Mouse (Mus musculus) liver, embryonic 15.5 days (tissue): ENCODE results near the gene Gm960. TPM values are rescaled to one million over a fixed set of nuclear protein-coding genes. Genes with fewer than 3 reads are reported as not detected.

Experiments
- ATAC-seq: fragments of 200-750 bp; cut with Nextera tagmentation; 2 replicates; pipeline ENCODE4 v1.8.0; 2017; ENCODE audit warnings: moderate number of reproducible peaks, mild to moderate bottlenecking, moderate library complexity; ENCODE audit not compliant: insufficient read depth
- H3K27ac ChIP-seq: fragments of 300-500 bp; sonication (generic); replicated peaks from 2 replicates; pipeline ENCODE4 v1.5.1; 2015; ENCODE audit warnings: mild to moderate bottlenecking, inconsistent platforms
- H3K27me3 ChIP-seq: fragments of 300-500 bp; sonication (generic); 2 replicates; pipeline ENCODE4 v1.6.1; 2015; ENCODE audit warnings: mild to moderate bottlenecking, inconsistent platforms
- H3K36me3 ChIP-seq: fragments of 300-500 bp; sonication (generic); replicated peaks from 2 replicates; pipeline ENCODE4 v1.6.1; 2015; ENCODE audit warnings: moderate library complexity, mild to moderate bottlenecking, inconsistent platforms
- H3K4me1 ChIP-seq: fragments of 300-500 bp; sonication (generic); replicated peaks from 2 replicates; pipeline ENCODE4 v1.6.1; 2015; ENCODE audit warnings: inconsistent platforms
- H3K4me2 ChIP-seq: fragments of 300-500 bp; sonication (generic); 2 replicates; pipeline ENCODE4 v1.6.1; 2015; ENCODE audit warnings: moderate library complexity, mild to moderate bottlenecking, inconsistent platforms
- H3K4me3 ChIP-seq: fragments of 300-500 bp; sonication (generic); replicated peaks from 2 replicates; pipeline ENCODE4 v1.5.1; 2015; ENCODE audit warnings: mild to moderate bottlenecking, inconsistent platforms
- H3K9ac ChIP-seq: fragments of 300-500 bp; sonication (generic); 2 replicates; pipeline ENCODE4 v1.6.1; 2015; ENCODE audit warnings: moderate library complexity, mild to moderate bottlenecking, inconsistent platforms
- H3K9me3 ChIP-seq: fragments of 300-500 bp; sonication (generic); replicated peaks from 2 replicates; pipeline ENCODE4 v1.6.1; 2016; ENCODE audit warnings: inconsistent platforms
- WGBS: fragments of 180-500 bp; shearing (Covaris S2); methylation state at CpG from one replicate; pipeline ENCODE4 v1.1.7; 2015; ENCODE audit warnings: mixed read lengths; ENCODE audit not compliant: insufficient replicate concordance; 5-methylcytosine and 5-hydroxymethylcytosine counted together
- polyA plus RNA-seq: library from polyadenylated mRNA; unstranded; fragments of >200 nt; fragmentation: Nextera tagmentation; extraction: Ambion mirVana; gene quantifications from 2 replicates; pipeline ENCODE4 v1.2.1, GENCODE M21; 2015

Gm960 gene
- polyA plus RNA-seq, 1 experiment from 2014 or later: 0.40 TPM

DNA sequence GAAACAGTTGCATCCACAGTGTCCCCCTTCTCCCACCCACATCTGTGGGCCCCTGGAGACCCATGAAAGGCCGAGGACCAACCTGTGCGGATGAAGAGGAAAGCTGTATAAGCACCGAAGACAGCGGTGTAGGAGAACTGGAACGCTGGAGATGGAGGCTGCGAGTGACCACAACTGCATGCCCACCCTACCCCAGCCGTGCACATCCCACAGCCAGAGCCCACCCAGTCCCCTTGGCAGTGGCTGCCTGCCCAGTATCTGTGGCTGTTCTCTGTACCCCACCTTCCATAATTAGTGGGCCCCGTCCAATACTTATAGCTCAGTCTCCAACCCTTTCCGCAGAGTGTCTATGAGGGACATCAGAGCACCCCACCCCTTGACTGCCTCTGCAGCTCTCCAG, 75.0 kb downstream of the Gm960 start:
- H3K4me3 ChIP-seq: no peak overlapping the region
- no peaks in the 10 kb centered on the region for H3K27me3 ChIP-seq
- ATAC-seq: no peak
- H3K9ac ChIP-seq: no peak overlapping the region
- H3K27ac ChIP-seq: no peak overlapping the region
- no peaks in the 10 kb centered on the region for H3K9me3 ChIP-seq
- H3K4me1 ChIP-seq: peaks cover 37% of the 10 kb centered on the region
- WGBS: 89% methylated on average over 9 of the region's 9 CpGs
- no peak overlapping the region for H3K4me2 ChIP-seq
- H3K36me3 ChIP-seq: peaks cover 51% of the 10 kb centered on the region

DNA sequence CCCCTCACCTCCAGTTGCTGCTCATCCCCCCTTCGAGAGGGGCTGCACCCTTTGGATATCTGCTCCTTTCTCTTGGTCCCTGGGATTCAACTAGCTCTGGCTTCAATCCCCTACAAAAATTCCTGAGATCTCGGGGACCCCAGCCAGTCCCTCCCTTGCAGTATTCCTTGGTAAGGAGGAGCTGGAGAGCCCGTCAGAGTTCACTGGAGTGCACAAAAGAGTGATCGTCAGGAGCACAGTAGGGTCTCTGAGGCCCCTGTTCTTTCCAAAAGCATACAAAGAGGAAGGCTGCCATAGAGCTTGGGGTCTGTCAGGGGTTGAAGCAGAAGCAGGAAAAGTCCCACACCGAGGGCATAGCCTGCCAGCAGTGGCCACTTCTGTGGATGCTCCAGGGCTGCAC, 75.7 kb downstream of the Gm960 start:
- Histone ChIP-seq H3K4me2 (no peak overlapping the region), H3K27me3 (0 out of 2 replicates have a peak, but pooled peaks cover 2% of the 10 kb centered on the region), H3K9ac (no peak overlapping the region), H3K27ac (no peak overlapping the region), H3K36me3 (peaks cover 55% of the 10 kb centered on the region), H3K9me3 (no peaks in the 10 kb centered on the region), H3K4me3 (no peak overlapping the region), H3K4me1 (peaks cover 31% of the 10 kb centered on the region)
- WGBS: 74% methylated on average over 5 of the region's 5 CpGs
- ATAC-seq: no peak

DNA sequence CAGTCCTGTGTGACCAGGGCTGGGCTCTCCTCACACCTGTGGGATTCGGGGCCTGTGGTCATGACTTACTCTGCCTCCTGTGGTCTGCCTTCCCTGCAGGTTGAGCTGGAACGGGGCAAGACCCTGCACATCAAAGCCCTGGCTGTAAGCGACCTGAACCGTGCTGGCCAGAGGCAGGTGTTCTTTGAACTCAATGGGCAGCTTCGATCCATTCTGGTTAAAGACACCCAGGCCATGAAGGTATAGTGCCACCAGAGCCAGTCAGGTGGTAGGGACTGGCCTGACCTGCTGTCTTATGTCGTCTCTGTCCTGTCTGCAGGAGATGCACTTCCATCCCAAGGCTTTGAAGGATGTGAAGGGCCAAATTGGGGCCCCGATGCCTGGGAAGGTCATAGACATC, 77.7 kb downstream of the Gm960 start:
- no peak for ATAC-seq
- Histone ChIP-seq H3K9ac (no peak overlapping the region), H3K27ac (no peak overlapping the region), H3K27me3 (peaks cover 22% of the 10 kb centered on the region), H3K4me3 (no peak overlapping the region), H3K36me3 (peaks cover 55% of the 10 kb centered on the region), H3K4me2 (no peak overlapping the region), H3K4me1 (peaks cover 26% of the 10 kb centered on the region), H3K9me3 (no peaks in the 10 kb centered on the region)
- WGBS: 81% methylated on average over 7 of the region's 7 CpGs

DNA sequence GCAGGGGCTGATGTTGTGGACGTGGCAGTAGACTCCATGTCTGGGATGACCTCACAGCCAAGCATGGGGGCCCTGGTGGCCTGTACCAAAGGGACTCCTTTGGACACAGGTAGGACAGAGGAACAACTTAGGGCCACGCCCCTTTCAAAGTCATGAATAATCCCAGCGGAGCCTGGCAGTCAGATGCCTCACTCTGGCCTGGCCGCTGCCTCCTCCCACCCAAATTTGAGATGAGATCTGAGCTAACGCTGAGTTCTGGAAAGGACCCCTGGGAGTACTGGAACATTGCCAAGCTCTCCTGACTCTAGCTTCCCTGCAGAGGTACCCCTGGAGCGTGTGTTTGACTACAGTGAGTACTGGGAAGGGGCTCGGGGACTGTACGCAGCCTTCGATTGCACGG, 79.0 kb downstream of the Gm960 start:
- Histone ChIP-seq H3K27ac (no peak overlapping the region), H3K27me3 (peaks cover 35% of the 10 kb centered on the region), H3K4me2 (no peak overlapping the region), H3K9me3 (no peaks in the 10 kb centered on the region), H3K9ac (no peak overlapping the region), H3K36me3 (peaks cover 55% of the 10 kb centered on the region), H3K4me1 (peaks cover 31% of the 10 kb centered on the region), H3K4me3 (no peak overlapping the region)
- no peak for ATAC-seq
- 82% methylated on average over 10 of the region's 10 CpGs for WGBS

DNA sequence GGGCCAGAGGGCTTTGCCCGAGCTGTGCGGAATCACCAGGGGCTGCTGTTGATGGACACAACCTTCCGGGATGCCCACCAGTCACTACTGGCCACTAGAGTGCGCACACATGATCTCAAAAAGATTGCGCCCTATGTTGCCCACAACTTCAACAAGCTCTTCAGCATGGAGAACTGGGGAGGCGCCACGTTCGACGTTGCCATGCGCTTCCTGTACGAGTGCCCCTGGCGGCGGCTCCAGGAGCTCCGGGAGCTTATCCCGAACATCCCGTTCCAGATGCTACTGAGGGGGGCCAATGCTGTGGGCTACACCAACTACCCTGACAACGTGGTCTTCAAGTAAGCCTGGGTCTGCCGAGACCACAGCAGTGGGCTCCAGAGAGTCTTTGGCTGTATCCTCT, 80.3 kb downstream of the Gm960 start:
- ATAC-seq: no peak
- no peak overlapping the region for H3K4me2 ChIP-seq
- H3K9ac ChIP-seq: no peak overlapping the region
- H3K27me3 ChIP-seq: peaks cover 44% of the 10 kb centered on the region
- H3K4me3 ChIP-seq: no peak overlapping the region
- no peak overlapping the region for H3K27ac ChIP-seq
- peaks cover 50% of the 10 kb centered on the region for H3K36me3 ChIP-seq
- peaks cover 33% of the 10 kb centered on the region for H3K4me1 ChIP-seq
- no peaks in the 10 kb centered on the region for H3K9me3 ChIP-seq
- 44% methylated on average over 18 of the region's 18 CpGs for WGBS

DNA sequence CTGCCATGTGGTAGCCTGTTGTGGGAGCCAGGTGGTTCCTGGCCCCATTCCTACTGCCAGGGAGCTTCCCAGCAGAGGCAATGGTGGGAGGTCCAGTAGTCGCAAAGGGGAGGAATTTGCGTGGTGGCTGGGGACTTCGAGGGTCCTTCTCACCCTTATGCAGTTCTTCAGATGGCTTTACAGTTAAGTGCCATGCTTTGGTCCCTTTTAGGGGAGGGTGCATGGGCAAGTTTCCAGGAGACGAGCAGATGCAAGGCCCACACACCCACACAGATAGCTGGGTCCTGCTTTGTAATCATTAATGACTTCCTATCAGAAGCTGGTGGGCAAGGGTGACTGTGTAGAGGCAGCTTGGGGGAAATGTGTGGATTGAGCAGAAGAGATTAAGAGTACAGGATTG, 81.9 kb downstream of the Gm960 start:
- H3K4me3 ChIP-seq: no peak overlapping the region

DNA sequence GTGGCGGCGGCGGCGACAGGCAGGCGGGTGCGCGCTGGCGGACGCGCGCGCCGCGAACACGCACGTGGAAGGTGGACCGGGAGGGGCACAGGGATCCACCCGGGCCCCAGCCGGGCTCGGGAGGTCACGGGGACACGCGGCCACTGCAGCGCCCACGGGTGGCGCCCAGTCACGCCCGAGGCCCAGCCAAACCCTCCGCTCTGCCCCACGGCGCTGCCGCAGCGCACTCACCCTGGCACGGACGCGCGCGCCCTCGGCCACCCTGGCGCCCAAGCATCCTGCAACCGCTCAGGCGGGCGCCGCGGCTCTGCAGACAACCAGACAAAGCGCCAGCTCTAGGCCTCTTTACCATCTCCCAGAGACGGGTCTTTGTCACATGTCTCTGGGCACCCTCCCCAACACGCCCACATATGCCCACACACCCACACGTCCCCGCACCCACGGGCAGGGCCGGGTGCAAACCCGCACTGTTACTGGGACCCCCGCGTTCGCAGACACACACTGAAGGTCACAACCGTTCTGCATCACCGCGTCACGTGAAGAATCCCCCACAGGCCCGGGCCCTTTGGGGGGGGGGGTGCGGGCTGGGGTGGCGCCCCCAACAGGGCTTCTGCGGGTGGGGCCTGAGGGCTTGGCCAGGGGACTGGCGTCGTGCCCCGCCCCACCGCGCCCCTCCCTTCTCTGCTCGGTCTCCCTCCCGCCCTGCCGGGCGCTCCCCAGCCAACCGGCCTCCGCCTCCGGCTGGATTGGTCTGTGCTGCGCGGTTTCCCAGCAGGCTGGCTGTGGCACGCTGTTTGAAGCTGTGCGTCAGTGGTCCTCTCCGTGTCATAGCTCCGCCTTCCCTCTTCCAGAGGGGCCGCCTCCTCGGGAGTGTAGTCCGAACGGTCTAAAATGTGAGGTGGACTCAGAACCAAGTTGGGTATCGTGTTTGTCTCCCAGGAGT, 83.0 kb downstream of the Gm960 start, which contains the start of gene Lrfn4:
Gene Lrfn4, minus strand, starts transcription at position 517 of the 943 bp plus-strand sequence.
- H3K27me3 ChIP-seq: peaks cover 44% of the 10 kb centered on the region
- H3K9ac ChIP-seq: peak within 1 kb of the TSS; percentile 55
- peak; percentile 82 for ATAC-seq
- H3K4me2 ChIP-seq: peak within 1 kb of the TSS; percentile 92
- H3K9me3 ChIP-seq: no peaks in the 10 kb centered on the region
- peaks cover 33% of the 10 kb centered on the region for H3K4me1 ChIP-seq
- WGBS: under 1% methylated on average over 87 of the region's 87 CpGs
- peaks cover 23% of the 10 kb centered on the region for H3K36me3 ChIP-seq
- peak within 1 kb of the TSS; percentile 62 for H3K4me3 ChIP-seq
- no peak within 1 kb of the TSS for H3K27ac ChIP-seq

More for the DNA sequence above, 81.9 kb downstream of the Gm960 start:
- no peak overlapping the region for H3K27ac ChIP-seq
- H3K4me2 ChIP-seq: peak overlapping the region; percentile 92
- H3K9me3 ChIP-seq: no peaks in the 10 kb centered on the region
- H3K4me1 ChIP-seq: peaks cover 33% of the 10 kb centered on the region
- H3K9ac ChIP-seq: no peak overlapping the region
- ATAC-seq: no peak
- peaks cover 44% of the 10 kb centered on the region for H3K27me3 ChIP-seq
- 34% methylated on average over 4 of the region's 4 CpGs for WGBS
- peaks cover 34% of the 10 kb centered on the region for H3K36me3 ChIP-seq

DNA sequence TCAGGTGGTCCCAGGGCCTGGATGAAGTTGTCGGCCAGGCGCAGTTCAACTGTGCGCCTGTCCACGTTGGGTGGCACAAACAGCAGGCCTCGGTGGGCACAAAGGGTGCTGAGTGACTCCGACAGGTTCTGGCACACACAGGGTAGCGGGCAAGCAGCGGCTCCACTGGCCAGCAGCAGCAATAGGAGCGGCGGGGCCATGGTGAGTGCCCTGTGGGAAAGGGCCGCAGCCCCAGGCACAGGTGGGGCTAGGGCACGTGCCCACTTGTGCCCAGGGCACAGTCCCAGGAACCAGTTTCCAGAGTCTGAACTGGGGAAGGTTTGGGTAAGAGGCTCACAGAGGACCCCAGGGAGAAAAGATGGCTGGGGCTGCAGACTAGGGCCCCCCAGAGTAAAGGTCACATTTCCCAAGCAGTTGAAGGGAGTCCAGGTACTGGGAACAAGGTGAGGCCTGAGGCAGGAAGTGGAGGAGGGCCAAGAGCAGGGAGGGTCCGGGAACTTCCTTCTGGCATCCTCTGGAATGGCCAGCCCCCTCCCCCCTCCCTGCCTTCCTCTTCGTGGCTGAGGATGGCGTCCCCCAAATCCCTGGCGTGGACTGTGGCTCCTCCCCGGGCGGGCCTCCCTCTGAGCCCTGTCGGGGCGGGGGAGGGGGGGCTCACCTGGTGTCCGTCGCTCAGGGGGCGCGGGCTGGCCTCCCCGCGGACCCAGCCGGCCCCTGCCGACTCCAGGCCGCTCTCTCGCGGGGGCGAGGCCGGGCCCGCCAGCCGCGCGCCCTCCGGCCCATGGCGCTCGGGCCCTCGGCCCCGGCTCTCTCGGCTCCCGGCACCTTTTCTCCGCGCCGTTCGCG, 83.9 kb downstream of the Gm960 start:
- Histone ChIP-seq H3K4me1 (peaks cover 33% of the 10 kb centered on the region), H3K36me3 (peaks cover 14% of the 10 kb centered on the region), H3K27ac (no peak overlapping the region), H3K4me2 (peak overlapping the region; percentile 92), H3K9ac (peak overlapping the region; percentile 55), H3K4me3 (peak overlapping the region; percentile 62), H3K9me3 (no peaks in the 10 kb centered on the region), H3K27me3 (peaks cover 44% of the 10 kb centered on the region)
- no peak for ATAC-seq
- WGBS: 24% methylated on average over 44 of the region's 49 CpGs

DNA sequence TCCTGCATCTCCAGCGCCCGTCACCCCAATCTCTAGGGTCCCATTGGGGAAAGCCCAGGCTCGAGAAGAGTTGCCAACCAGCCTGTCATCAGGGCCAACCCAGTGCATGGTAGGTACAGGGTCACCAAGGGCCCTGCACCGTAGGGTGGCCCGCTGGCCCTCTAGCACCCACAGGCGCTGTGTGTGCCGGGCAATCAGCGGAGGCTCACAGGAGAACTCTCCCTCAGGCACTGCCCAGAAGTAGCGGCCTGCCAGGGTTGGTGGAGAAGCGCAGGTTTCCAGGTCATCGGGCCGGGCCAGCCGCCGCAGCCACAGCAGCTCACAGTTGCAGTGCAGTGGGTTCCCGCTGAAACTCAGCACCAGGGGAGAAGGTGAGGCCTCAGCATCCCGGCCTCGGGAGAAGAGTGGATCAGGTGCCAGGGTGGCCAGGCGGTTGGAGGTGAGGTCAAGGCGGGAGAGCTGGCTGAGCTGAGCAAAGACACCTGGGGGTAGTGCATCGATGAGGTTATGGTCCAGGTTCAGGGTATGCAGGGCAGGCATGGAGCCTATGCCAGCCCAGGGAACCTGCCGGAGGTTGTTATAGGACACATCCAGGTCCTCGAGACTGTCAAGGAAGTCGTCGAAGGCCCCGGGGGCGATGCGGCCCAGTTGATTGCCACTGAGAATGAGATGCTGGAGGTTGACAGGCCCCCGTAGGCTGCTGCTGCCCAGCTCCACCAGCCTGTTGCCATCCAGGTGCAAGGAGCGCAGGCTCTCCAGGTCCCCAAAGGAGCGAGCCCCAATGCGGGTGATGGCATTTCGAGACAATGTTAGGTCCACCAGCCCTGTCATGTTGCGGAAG, 84.8 kb downstream of the Gm960 start:
- H3K4me3 ChIP-seq: no peak overlapping the region
- no peak for ATAC-seq
- 0 out of 2 replicates have a peak, but pooled peaks cover 5% of the 10 kb centered on the region for H3K36me3 ChIP-seq
- H3K27me3 ChIP-seq: peaks cover 44% of the 10 kb centered on the region
- WGBS: 84% methylated on average over 33 of the region's 33 CpGs
- no peaks in the 10 kb centered on the region for H3K9me3 ChIP-seq
- no peak overlapping the region for H3K9ac ChIP-seq
- no peak overlapping the region for H3K27ac ChIP-seq
- H3K4me2 ChIP-seq: peak overlapping the region; percentile 92; the same call in 1 of the 2 replicates
- peaks cover 33% of the 10 kb centered on the region for H3K4me1 ChIP-seq

DNA sequence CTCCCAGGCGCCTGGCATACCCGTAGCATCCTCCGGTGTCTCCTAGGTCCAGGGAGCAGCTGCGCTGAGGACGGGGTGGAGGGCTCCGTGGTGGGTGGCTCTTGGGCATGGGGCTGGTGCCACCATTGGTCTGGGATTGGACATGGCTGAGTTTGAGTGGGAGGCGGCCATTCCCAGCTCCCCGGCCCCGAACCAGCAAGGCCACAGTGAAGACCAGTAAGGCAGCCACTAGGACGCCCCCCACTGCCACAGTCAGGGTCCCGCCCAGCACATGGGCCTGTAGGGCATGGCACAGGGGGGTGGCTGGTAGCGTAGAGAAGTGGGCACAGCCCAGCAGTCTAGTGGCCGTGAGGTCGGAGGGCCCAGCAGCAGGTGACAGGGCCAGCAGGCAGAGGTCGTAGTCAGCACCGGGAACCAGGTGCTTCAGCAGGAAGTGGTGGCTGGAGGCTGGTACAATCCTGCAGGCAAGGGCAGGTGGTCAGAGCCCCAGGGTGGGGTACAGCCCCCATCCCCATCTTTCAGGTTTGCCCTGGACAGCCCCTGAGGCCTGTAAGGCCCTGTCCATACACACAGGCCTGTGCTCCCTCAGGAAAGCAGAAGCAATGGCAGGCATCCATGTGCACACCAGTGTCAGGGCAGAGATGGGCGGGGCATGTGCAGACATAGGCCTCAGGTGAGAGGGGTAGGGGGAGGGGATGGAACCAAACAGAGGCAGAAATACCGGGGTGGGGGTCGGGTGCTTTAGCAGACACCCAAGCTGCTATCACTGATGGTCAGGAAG, 86.1 kb downstream of the Gm960 start:
- H3K9me3 ChIP-seq: no peaks in the 10 kb centered on the region
- ATAC-seq: no peak
- H3K4me3 ChIP-seq: no peak overlapping the region
- no peak overlapping the region for H3K4me2 ChIP-seq
- peaks cover 38% of the 10 kb centered on the region for H3K27me3 ChIP-seq
- 82% methylated on average over 19 of the region's 19 CpGs for WGBS
- H3K9ac ChIP-seq: no peak overlapping the region
- no peaks in the 10 kb centered on the region for H3K36me3 ChIP-seq
- H3K4me1 ChIP-seq: peaks cover 33% of the 10 kb centered on the region
- no peak overlapping the region for H3K27ac ChIP-seq
